16 mouse cellular contexts compared by ENCODE assay signal in genomic region chr2:66336396-66336795, GRCm38 (mm10).
A peak's percentile ranks its signal among the peaks of the same experiment; 100 is the strongest.
DNase-seq lines count a peak whose midpoint lies in the region; ATAC-seq and TF ChIP-seq lines count a peak whose summit lies in the region.
"Had no signal": no experiment of that assay in that cellular context is flagged by ENCODE, and none has a peak within 500 bp of the region (broad histone marks: within the 10 kb centered on the region; RNA-seq: fewer than 3 reads in every experiment).

No protein-coding gene starts in this region.

- H3K4me1 ChIP-seq in limb, embryonic 14.5 days (ENCODE audit: control insufficient read depth, insufficient read depth, low read length) = no peaks in the 10 kb centered on the region
- no peaks in the 10 kb centered on the region for H3K4me1 ChIP-seq in limb, embryonic 10.5 days
- H3K4me1 ChIP-seq: limb, embryonic 13.5 days; neural tube, embryonic 12.5 days had no signal

- no peaks in the 10 kb centered on the region for H3K9me3 ChIP-seq in limb, embryonic 14.5 days (ENCODE audit: control insufficient read depth, low read length)
- H3K9me3 ChIP-seq in limb, embryonic 10.5 days (replicated peaks) = no peaks in the 10 kb centered on the region
- H3K9me3 ChIP-seq: limb, embryonic 13.5 days; neural tube, embryonic 12.5 days had no signal

- POLR2A ChIA-PET in Patski (lab: Charles Lee) = no interaction called here

- intact Hi-C loops in gastrocnemius, adult 2 months (cut with DNase I) = no loop called here

- H3K4me3 ChIP-seq in gastrocnemius, adult 2 months = no peak overlapping the region
- H3K4me3 ChIP-seq in limb, embryonic 14.5 days (replicated peaks; ENCODE audit: low read length) = no peak overlapping the region
- no peak overlapping the region for H3K4me3 ChIP-seq in limb, embryonic 10.5 days
- H3K4me3 ChIP-seq: erythroblast, embryonic 14.5 days; limb, embryonic 13.5 days; neural tube, embryonic 12.5 days had no signal

- TF ChIP-seq POLR2A in limb, embryonic 14.5 days (IDR thresholded peaks at IDR 0.05; ENCODE audit: borderline replicate concordance, extremely low read depth, insufficient read depth, insufficient read length) = no peak

- in situ Hi-C loops in Patski (cut with MboI; ENCODE audit: low pct_unique_long_range_greater_than_20kb) = no loop called here

- H3K36me3 ChIP-seq in limb, embryonic 14.5 days (ENCODE audit: control insufficient read depth, insufficient read depth, low read length) = no peaks in the 10 kb centered on the region
- no peaks in the 10 kb centered on the region for H3K36me3 ChIP-seq in limb, embryonic 10.5 days
- H3K36me3 ChIP-seq: limb, embryonic 13.5 days; neural tube, embryonic 12.5 days had no signal

- no peak overlapping the region for H3K9ac ChIP-seq in limb, embryonic 14.5 days (ENCODE audit: low read depth, low read length, severe bottlenecking)
- H3K9ac ChIP-seq: limb, embryonic 13.5 days; neural tube, embryonic 12.5 days had no signal

- peak; percentile 22; the same call in 1 of the 2 replicates for TF ChIP-seq CTCF in gastrocnemius, adult 2 months (IDR thresholded peaks at IDR 0.05)
- peak; percentile 35 for TF ChIP-seq CTCF in Patski (IDR thresholded peaks at IDR 0.05)

- no peaks in the 10 kb centered on the region for H3K27me3 ChIP-seq in limb, embryonic 14.5 days (ENCODE audit: control insufficient read depth, insufficient read depth, low read length)
- H3K27me3 ChIP-seq in limb, embryonic 10.5 days (ENCODE audit: low read depth, poor library complexity, severe bottlenecking) = no peaks in the 10 kb centered on the region
- peaks cover 29% of the 10 kb centered on the region for H3K27me3 ChIP-seq in Patski
- H3K27me3 ChIP-seq: limb, embryonic 13.5 days; neural tube, embryonic 12.5 days had no signal

- no peak overlapping the region for H3K27ac ChIP-seq in gastrocnemius, adult 2 months
- no peak overlapping the region for H3K27ac ChIP-seq in limb, embryonic 14.5 days (replicated peaks; ENCODE audit: low read depth, low read length)
- H3K27ac ChIP-seq in limb, embryonic 10.5 days = no peak overlapping the region
- H3K27ac ChIP-seq: limb, embryonic 13.5 days; neural tube, embryonic 12.5 days had no signal

- 70% methylated on average over 6 of the region's 6 CpGs for WGBS in limb, embryonic 14.5 days
- 84% methylated on average over 6 of the region's 6 CpGs for WGBS in limb, embryonic 10.5 days

- CTCF ChIA-PET in Patski (lab: Charles Lee) = no interaction called here

- ATAC-seq in limb, embryonic 14.5 days (ENCODE audit: low FRiP score, low read depth) = no peak
- ATAC-seq in Patski = no peak
- ATAC-seq: activated CD4-positive, CD25-positive, alpha-beta regulatory T cell, adult 4 months had no signal

- H3K4me2 ChIP-seq in limb, embryonic 14.5 days (replicated peaks; ENCODE audit: low read depth, low read length, severe bottlenecking) = no peak overlapping the region
- H3K4me2 ChIP-seq: limb, embryonic 13.5 days; neural tube, embryonic 12.5 days had no signal

- no peak for DNase-seq in gastrocnemius, adult 2 months
- DNase-seq in gastrocnemius, adult 18-20 months (ENCODE audit: low spot score) = no peak
- DNase-seq in limb, embryonic 14.5 days (ENCODE audit: low spot score) = peak; percentile 22
- no peak for DNase-seq in limb, embryonic 10.5 days (ENCODE audit: low spot score)
- no peak for DNase-seq in Patski (ENCODE audit: low read depth, low spot score)
- peak; percentile 19 for DNase-seq in retina, postnatal 1 day
- no peak for DNase-seq in right cerebral cortex, postnatal 10 days (ENCODE audit: low spot score in 2 of 2)
- DNase-seq: cerebellum, postnatal 25 days; kidney, postnatal 10 days; layer of hippocampus, postnatal 36 days; lung, adult 2 months; thymus, adult 18-20 months had no signal

Comparison
In these comparisons a context has a peak if more than half of its experiments do, and no peak if none do; other contexts are left out.
1. DNase-seq: peak in limb, embryonic 14.5 days (single experiment) and retina, postnatal 1 day (single experiment); none in gastrocnemius, adult 2 months (single experiment), gastrocnemius, adult 18-20 months (single experiment), limb, embryonic 10.5 days (single experiment), Patski (single experiment) and right cerebral cortex, postnatal 10 days (0 of 2).